Mouse (Mus musculus): ENCODE measurements around the gene Fsip1. TPM values are rescaled to one million over a fixed set of nuclear protein-coding genes. Genes with fewer than 3 reads are reported as not detected.
A peak's percentile ranks its signal among the peaks of the same experiment; 100 is the strongest.

The Fsip1 gene
- polyA plus RNA-seq, 2 experiments, result 0.06 to 0.08 TPM

DNA sequence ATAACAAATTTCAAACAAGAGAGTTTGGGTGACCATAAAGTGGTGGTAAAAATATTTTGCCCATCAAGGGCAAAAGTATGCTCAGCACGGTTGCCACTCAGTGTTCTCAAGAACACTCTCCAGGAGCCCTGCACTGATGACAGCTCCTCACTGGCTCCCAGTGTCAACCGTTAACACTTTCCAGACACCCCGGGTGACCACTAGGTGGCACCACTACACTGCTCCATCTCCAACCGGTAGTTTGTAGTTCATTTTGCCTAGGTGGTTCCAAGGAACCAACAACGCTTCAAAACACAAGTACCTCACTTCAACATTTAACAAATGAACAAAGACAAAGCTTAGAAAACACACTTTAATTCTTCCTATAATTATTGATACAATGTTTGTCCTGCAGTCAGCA, 56.9 kb downstream of the Fsip1 start:
- WGBS (ENCODE audit: insufficient replicate concordance), result 9% methylated on average over 5 of the region's 5 CpGs
- Histone ChIP-seq H3K4me1 (replicated peaks; ENCODE audit: control insufficient read depth in 2 of 2, insufficient read depth in 2 of 2, low read length in 1 of 2) (no peaks in the 10 kb centered on the region), H3K27me3 (ENCODE audit: control insufficient read depth, insufficient read depth, low read length) (no peaks in the 10 kb centered on the region; the same call in 1 of the 2 replicates), H3K4me2 (ENCODE audit: low read depth) (no peak overlapping the region), H3K9me3 (ENCODE audit: control insufficient read depth, low read length) (no peaks in the 10 kb centered on the region), H3K27ac (no peak overlapping the region), H3K4me3 (ENCODE audit: insufficient read depth in 1 of 2, low read depth in 2 of 2, low read length in 2 of 2) (no peak overlapping the region), H3K36me3 (replicated peaks; ENCODE audit: control insufficient read depth, insufficient read depth, low read depth) (no peaks in the 10 kb centered on the region), H3K9ac (replicated peaks) (no peak overlapping the region)
- DNase-seq (ENCODE audit: low read depth in 3 of 3, low spot score in 3 of 3) (peak; percentile 17 to 33 (median 27)), ATAC-seq (ENCODE audit: insufficient read depth) (no peak)
- peak; percentile 85 for TF ChIP-seq CTCF (IDR thresholded peaks at IDR 0.05; ENCODE audit: low read depth)
- TF ChIP-seq EP300 (IDR thresholded peaks at IDR 0.05; ENCODE audit: low read depth), result no peak

DNA sequence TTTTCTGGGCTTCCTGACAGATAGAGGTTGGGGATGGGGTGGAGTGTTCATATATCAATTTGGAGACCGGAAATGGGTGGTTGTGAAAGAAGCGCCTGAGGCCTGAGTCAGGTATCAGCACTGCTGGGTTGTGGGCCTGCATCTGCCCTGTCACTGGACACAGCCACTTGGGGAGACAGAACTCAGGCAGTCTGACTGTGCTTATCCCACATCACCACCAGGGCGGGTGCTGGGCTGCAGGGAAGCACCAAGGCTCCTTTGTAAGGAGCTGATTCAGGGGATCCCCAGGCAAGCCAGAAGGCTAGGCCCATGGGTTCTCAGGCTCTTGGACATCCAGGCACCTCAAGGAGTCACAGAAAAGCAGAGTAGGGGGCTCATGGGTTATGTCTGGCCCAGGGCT, 59.8 kb downstream of the Fsip1 start:
- no peak overlapping the region for H3K4me3 ChIP-seq (ENCODE audit: insufficient read depth in 1 of 2, low read depth in 2 of 2, low read length in 2 of 2)
- DNase-seq (ENCODE audit: low read depth in 3 of 3, low spot score in 3 of 3) (no peak), ATAC-seq (ENCODE audit: insufficient read depth) (no peak)
- H3K4me1 ChIP-seq (replicated peaks; ENCODE audit: control insufficient read depth in 2 of 2, insufficient read depth in 2 of 2, low read length in 1 of 2), result no peaks in the 10 kb centered on the region
- TF ChIP-seq CTCF (IDR thresholded peaks at IDR 0.05; ENCODE audit: low read depth) (0 out of 2 replicates have a peak, but pooled peaks have one; percentile 7), EP300 (IDR thresholded peaks at IDR 0.05; ENCODE audit: low read depth) (no peak)
- no peak overlapping the region for H3K27ac ChIP-seq
- WGBS (ENCODE audit: insufficient replicate concordance), result 41% methylated on average over 3 of the region's 3 CpGs
- H3K9ac ChIP-seq (replicated peaks), result no peak overlapping the region
- no peak overlapping the region for H3K4me2 ChIP-seq (ENCODE audit: low read depth)
- no peaks in the 10 kb centered on the region for H3K27me3 ChIP-seq (ENCODE audit: control insufficient read depth, insufficient read depth, low read length)
- no peaks in the 10 kb centered on the region for H3K9me3 ChIP-seq (ENCODE audit: control insufficient read depth, low read length)
- H3K36me3 ChIP-seq (replicated peaks; ENCODE audit: control insufficient read depth, insufficient read depth, low read depth), result no peaks in the 10 kb centered on the region

- 69% methylated on average over 2 of the region's 2 CpGs for WGBS (ENCODE audit: insufficient replicate concordance)
- ATAC-seq (ENCODE audit: insufficient read depth), result no peak
- no peak overlapping the region for H3K4me3 ChIP-seq (ENCODE audit: insufficient read depth in 1 of 2, low read depth in 2 of 2, low read length in 2 of 2)
- H3K9ac ChIP-seq (replicated peaks), result no peak overlapping the region
- no peaks in the 10 kb centered on the region for H3K27me3 ChIP-seq (ENCODE audit: control insufficient read depth, insufficient read depth, low read length)
- no peaks in the 10 kb centered on the region for H3K4me1 ChIP-seq (replicated peaks; ENCODE audit: control insufficient read depth in 2 of 2, insufficient read depth in 2 of 2, low read length in 1 of 2)
- H3K27ac ChIP-seq, result no peak overlapping the region
- DNase-seq (ENCODE audit: low read depth in 3 of 3, low spot score in 3 of 3), result no peak
- H3K9me3 ChIP-seq (ENCODE audit: control insufficient read depth, low read length), result no peaks in the 10 kb centered on the region
- no peak overlapping the region for H3K4me2 ChIP-seq (ENCODE audit: low read depth)
- no peak for TF ChIP-seq EP300 (IDR thresholded peaks at IDR 0.05; ENCODE audit: low read depth)
- no peak for TF ChIP-seq CTCF (IDR thresholded peaks at IDR 0.05; ENCODE audit: low read depth)
- H3K36me3 ChIP-seq (replicated peaks; ENCODE audit: control insufficient read depth, insufficient read depth, low read depth), result no peaks in the 10 kb centered on the region
Measured at GRCm38 (mm10) chr2:118182136-118182535, 74.6 kb downstream of the Fsip1 start.

- ATAC-seq (ENCODE audit: insufficient read depth) (no peak), DNase-seq (ENCODE audit: low read depth in 3 of 3, low spot score in 3 of 3) (no peak)
- TF ChIP-seq EP300 (IDR thresholded peaks at IDR 0.05; ENCODE audit: low read depth) (no peak), CTCF (IDR thresholded peaks at IDR 0.05; ENCODE audit: low read depth) (no peak)
- no peaks in the 10 kb centered on the region for H3K36me3 ChIP-seq (replicated peaks; ENCODE audit: control insufficient read depth, insufficient read depth, low read depth)
- no peak overlapping the region for H3K9ac ChIP-seq (replicated peaks)
- no peak overlapping the region for H3K4me3 ChIP-seq (ENCODE audit: insufficient read depth in 1 of 2, low read depth in 2 of 2, low read length in 2 of 2)
- H3K4me1 ChIP-seq (replicated peaks; ENCODE audit: control insufficient read depth in 2 of 2, insufficient read depth in 2 of 2, low read length in 1 of 2), result no peaks in the 10 kb centered on the region
- no peak overlapping the region for H3K27ac ChIP-seq
- H3K4me2 ChIP-seq (ENCODE audit: low read depth), result no peak overlapping the region
- H3K9me3 ChIP-seq (ENCODE audit: control insufficient read depth, low read length), result no peaks in the 10 kb centered on the region
- no peaks in the 10 kb centered on the region for H3K27me3 ChIP-seq (ENCODE audit: control insufficient read depth, insufficient read depth, low read length)
Measured at GRCm38 (mm10) chr2:118179873-118180585, 76.7 kb downstream of the Fsip1 start.

DNA sequence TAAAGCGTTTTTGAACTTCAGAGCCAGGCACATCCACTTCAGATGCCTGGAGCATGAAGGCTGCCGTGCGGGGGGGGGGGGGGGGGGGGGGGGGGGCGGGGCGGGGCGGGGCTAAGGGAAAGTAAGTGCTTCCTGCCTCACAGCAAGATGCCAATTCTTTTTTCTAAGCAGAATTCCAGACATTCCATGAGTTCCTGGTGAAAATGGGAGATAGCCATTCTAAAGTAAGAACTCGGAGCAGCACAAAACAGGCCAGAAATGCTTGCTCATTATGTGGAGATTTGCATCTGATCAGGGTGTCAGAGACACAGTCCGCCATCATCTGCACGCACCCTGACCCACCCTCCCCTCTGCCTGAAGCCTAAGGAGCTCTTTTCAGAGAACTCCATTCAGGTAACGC, 77.3 kb downstream of the Fsip1 start:
- H3K36me3 ChIP-seq (replicated peaks; ENCODE audit: control insufficient read depth, insufficient read depth, low read depth), result no peaks in the 10 kb centered on the region
- no peaks in the 10 kb centered on the region for H3K27me3 ChIP-seq (ENCODE audit: control insufficient read depth, insufficient read depth, low read length)
- H3K27ac ChIP-seq, result no peak overlapping the region
- H3K4me2 ChIP-seq (ENCODE audit: low read depth), result no peak overlapping the region
- no peaks in the 10 kb centered on the region for H3K4me1 ChIP-seq (replicated peaks; ENCODE audit: control insufficient read depth in 2 of 2, insufficient read depth in 2 of 2, low read length in 1 of 2)
- 12% methylated on average over 5 of the region's 10 CpGs for WGBS (ENCODE audit: insufficient replicate concordance)
- no peak overlapping the region for H3K9ac ChIP-seq (replicated peaks)
- H3K4me3 ChIP-seq (ENCODE audit: insufficient read depth in 1 of 2, low read depth in 2 of 2, low read length in 2 of 2), result no peak overlapping the region
- no peaks in the 10 kb centered on the region for H3K9me3 ChIP-seq (ENCODE audit: control insufficient read depth, low read length)
- DNase-seq (ENCODE audit: low read depth in 3 of 3, low spot score in 3 of 3) (no peak), ATAC-seq (ENCODE audit: insufficient read depth) (no peak)
- no peak for TF ChIP-seq EP300 (IDR thresholded peaks at IDR 0.05; ENCODE audit: low read depth)
- TF ChIP-seq CTCF (IDR thresholded peaks at IDR 0.05; ENCODE audit: low read depth), result no peak

Measured in liver, embryonic 14.5 days (tissue).